Mouse (Mus musculus) thymus, postnatal 36 days (tissue): ENCODE results near the gene Pgm1.
A peak's percentile ranks its signal among the peaks of the same experiment; 100 is the strongest.

Experiments
- DNase-seq, 2 experiments: peaks; one replicate each; pipeline ENCODE4 v3.0.0; 2022; ENCODE audit warnings: mixed read lengths in 2 of 2

Gene Pgm1

GRCm38 (mm10) chr4:100012361-100013035 is 83.3 kb downstream of the Pgm1 start:
- DNase-seq, result no peak

- no peak for DNase-seq
Observed at GRCm38 (mm10) chr4:100027773-100028172, 98.6 kb downstream of the Pgm1 start.

- peak; percentile 26 to 28 for DNase-seq
Observed at GRCm38 (mm10) chr4:100028641-100029040, 99.4 kb downstream of the Pgm1 start.

GRCm38 (mm10) chr4:100031270-100031669 is 102.1 kb downstream of the Pgm1 start:
- no peak for DNase-seq

GRCm38 (mm10) chr4:100032608-100033007 is 103.4 kb downstream of the Pgm1 start:
- DNase-seq, result no peak

GRCm38 (mm10) chr4:100033944-100034343 is 104.7 kb downstream of the Pgm1 start:
- DNase-seq, result no peak

GRCm38 (mm10) chr4:100034971-100035370 is 105.8 kb downstream of the Pgm1 start:
- DNase-seq, result no peak

- DNase-seq, result no peak
Observed at GRCm38 (mm10) chr4:100035919-100036554, 106.8 kb downstream of the Pgm1 start.
